Mouse (Mus musculus) monocyte, adult 5-6 weeks (primary cell): Measurements from ENCODE around the gene Cox6a2. TPM values are rescaled to one million over a fixed set of nuclear protein-coding genes. Genes with fewer than 3 reads are reported as not detected.
"Not testable (repeated sequence)": the region's sequence is repeated elsewhere in the genome, so short reads cannot be mapped to it uniquely, and the experiment has no call there.

Experiments used
- ATAC-seq: fragments of 153-309, 156-312 bp; replicated peaks from 2 replicates; pipeline ENCODE4 v1.8.0; 2017; ENCODE audit warnings: mild to moderate bottlenecking; ENCODE audit not compliant: low TSS enrichment, insufficient number of reproducible peaks, severe bottlenecking, poor library complexity, low FRiP score
- total RNA-seq: library from RNA; stranded (forward); fragments of 200-1000, 200-491, 200-594 nt; gene quantifications from 3 replicates; pipeline ENCODE4 v1.2.3, GENCODE M21; 2017

Cox6a2 gene
- total RNA-seq, 1 experiment from 2014 or later = 3.0 TPM

GRCm38 (mm10) chr7:128158688-128159354 is 47.4 kb downstream of the Cox6a2 start:
- not testable (repeated sequence) for ATAC-seq

Other genes starting within 250 kb of the Cox6a2 start
- 85.2 to 172 TPM (median 110 TPM) in 3 replicates for gene Fus, start 238.9 kb downstream of the Cox6a2 start, total RNA-seq
- 65.7 to 90.8 TPM (median 79.5 TPM) in 3 replicates for gene Pycard, start 212.5 kb downstream of the Cox6a2 start, total RNA-seq
- 0.68 TPM in 1 of 3 replicates, not detected in the others for gene Trim72, start 202.4 kb downstream of the Cox6a2 start, total RNA-seq
- 419 to 520 TPM (median 447 TPM) in 3 replicates for gene Itgam, start 143.7 kb downstream of the Cox6a2 start, total RNA-seq
- gene Gm49368, start 143.7 kb downstream of the Cox6a2 start, total RNA-seq = 33.7 to 34.7 TPM in 2 of 3 replicates, not detected in the other
- gene Itgax, start 76.8 kb downstream of the Cox6a2 start, total RNA-seq = 189 to 316 TPM (median 230 TPM) in 3 replicates
- gene Itgad, start 52.0 kb downstream of the Cox6a2 start, total RNA-seq = 2.1 to 7.5 TPM (median 5.6 TPM) in 3 replicates
- 9.1 to 14.9 TPM (median 11.6 TPM) in 3 replicates for gene Armc5, start 31.0 kb upstream of the Cox6a2 start, total RNA-seq
- gene 9130023H24Rik, start 31.6 kb upstream of the Cox6a2 start, total RNA-seq = 4.9 to 6.2 TPM (median 5.5 TPM) in 3 replicates
- 0.21 to 1.2 TPM in 2 of 3 replicates, not detected in the other for gene Tgfb1i1, start 40.4 kb upstream of the Cox6a2 start, total RNA-seq
- 0.75 TPM in 1 of 3 replicates, not detected in the others for gene Slc5a2, start 59.3 kb upstream of the Cox6a2 start, total RNA-seq
- 6.9 to 17.5 TPM (median 8.1 TPM) in 3 replicates for gene BC017158, start 91.8 kb upstream of the Cox6a2 start, total RNA-seq
- gene Rgs10, start 212.4 kb upstream of the Cox6a2 start, total RNA-seq = 46.9 to 71.7 TPM (median 48.9 TPM) in 3 replicates